Mouse (Mus musculus) mouse embryonic stem cell (cell line): ENCODE measurements around the gene Prkar2b.

Experiments used
- in situ Hi-C, 2 experiments: fragments of 300-500 bp; cut with MboI; formaldehyde crosslinking; loops; 1 replicate in 1 of 2; 3 replicates in 1 of 2; pipeline ENCODE4 v1.14.3; 2019 to 2020; ENCODE audit warnings: low sequenced_read_pairs in 2 of 2, low pct_unique_long_range_greater_than_20kb in 1 of 2, mixed read lengths in 1 of 2; ENCODE audit not compliant: unreplicated experiment in 1 of 2

The Prkar2b gene

DNA sequence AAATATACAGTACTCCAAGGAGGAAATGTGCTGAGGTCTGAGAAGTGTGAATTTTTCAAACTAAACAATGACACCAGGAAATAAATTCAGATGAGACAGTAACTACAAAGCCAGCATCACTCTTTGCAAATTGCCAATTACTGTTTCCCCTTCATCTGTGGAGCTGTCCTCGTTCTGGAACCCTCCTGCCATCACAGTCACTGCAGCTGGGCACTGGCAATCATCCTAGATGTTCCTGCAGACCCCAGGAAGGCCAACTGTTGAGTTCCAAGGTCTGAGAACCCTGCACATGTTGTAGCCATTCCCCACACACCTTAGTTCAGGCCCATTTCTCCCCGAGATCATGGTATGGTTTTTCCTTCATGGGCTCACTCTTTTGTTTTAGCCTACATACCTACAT is 76.9 kb downstream of the Prkar2b start:
- in situ Hi-C loops = loop anchor here in 1 of 2 experiments (5.0 kb wide), 1 partner anchor 163 kb away; no protein-coding TSS in a partner anchor

DNA sequence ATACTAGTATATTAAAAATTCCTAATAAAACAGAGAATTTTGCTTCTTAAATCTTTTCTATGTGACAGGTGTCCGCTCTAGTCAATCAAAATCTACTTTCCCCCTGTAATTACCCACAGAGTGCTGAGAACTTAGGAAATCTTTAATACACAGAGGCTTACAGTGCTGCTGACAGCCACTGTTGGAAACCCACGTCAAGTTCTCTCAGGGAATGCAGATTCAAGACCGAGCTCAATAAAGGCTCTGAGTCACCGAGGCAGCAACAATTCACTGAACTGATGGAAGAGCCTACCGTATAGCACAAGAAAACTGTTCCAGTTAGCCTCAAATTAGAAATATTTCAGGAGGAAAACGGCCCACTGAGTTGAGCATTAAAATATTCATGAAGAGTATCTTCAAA is 77.3 kb downstream of the Prkar2b start:
- in situ Hi-C loops = loop anchor here in 1 of 2 experiments (5.0 kb wide), 1 partner anchor 164 kb away; no protein-coding TSS in a partner anchor

DNA sequence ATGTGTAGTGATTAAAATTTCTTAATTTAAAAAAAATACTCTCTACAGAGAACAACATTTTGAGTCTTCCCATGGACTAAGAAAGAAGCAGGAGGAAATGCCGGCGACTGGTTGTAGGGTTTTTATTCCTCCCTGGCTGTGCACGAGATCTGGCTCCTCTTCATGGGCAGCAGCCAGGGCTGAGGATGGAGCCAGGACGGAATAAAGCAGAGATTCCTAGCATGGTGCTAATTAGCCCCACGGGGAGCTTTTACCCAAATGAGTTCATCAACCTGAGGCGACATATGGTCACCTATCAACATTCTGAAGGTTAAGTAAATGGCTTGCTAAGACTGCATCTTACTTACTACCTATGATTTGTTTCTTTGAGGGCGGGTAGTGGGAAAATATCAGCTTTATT is 77.9 kb downstream of the Prkar2b start:
- in situ Hi-C loops = loop anchor here in 1 of 2 experiments (5.0 kb wide), 1 partner anchor 164 kb away; no protein-coding TSS in a partner anchor

DNA sequence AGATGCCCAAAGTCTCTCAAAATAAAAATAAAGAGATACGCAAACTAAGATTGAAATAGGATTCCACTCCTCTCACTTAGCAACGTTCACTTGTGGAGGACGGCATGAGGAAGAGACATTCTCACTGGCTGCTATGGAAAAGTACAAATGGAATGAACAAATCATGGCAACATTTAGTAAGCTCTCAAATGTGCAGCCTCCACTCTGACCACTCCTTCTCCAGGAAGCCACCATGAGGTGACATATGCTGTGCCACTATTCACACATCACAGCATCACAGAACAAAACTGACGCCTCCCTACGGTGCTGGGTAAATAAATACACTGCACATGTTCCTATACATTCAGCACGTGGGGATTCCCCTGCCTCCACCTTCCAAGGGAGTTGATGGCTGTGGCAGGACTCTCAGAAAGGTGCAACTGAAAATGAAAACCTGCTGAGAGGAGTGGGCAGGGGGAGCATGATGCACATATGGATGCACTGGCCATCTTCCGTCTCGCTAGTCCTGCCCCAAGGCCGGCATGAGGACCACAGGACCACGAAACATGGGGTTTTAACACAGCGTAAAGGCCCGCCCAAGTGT is 83.4 kb downstream of the Prkar2b start:
- in situ Hi-C loops = loop anchor here in 1 of 2 experiments (10.0 kb wide), 1 partner anchor 267 kb away; no protein-coding TSS in a partner anchor

DNA sequence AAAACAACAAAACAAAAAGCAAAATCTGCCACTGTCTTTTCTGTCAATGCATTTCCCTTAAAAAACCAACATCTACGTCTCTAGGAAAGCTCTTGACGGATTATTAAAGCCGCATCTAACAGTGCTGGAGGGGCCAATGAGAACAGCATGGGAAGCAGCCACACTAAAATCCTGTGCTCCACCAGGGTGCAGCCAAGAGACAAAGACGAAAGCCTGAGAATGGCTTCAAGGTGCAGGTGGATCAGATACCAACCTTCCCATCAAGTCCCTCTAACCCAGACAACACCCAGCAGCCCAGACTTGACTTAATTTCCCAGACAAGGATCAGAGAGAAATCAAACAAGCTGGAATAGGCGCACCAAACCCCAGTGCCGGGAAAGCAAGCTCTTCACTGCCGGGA is 84.6 kb downstream of the Prkar2b start:
- in situ Hi-C loops = loop anchor here in 1 of 2 experiments (10.0 kb wide), 1 partner anchor 268 kb away; no protein-coding TSS in a partner anchor

DNA sequence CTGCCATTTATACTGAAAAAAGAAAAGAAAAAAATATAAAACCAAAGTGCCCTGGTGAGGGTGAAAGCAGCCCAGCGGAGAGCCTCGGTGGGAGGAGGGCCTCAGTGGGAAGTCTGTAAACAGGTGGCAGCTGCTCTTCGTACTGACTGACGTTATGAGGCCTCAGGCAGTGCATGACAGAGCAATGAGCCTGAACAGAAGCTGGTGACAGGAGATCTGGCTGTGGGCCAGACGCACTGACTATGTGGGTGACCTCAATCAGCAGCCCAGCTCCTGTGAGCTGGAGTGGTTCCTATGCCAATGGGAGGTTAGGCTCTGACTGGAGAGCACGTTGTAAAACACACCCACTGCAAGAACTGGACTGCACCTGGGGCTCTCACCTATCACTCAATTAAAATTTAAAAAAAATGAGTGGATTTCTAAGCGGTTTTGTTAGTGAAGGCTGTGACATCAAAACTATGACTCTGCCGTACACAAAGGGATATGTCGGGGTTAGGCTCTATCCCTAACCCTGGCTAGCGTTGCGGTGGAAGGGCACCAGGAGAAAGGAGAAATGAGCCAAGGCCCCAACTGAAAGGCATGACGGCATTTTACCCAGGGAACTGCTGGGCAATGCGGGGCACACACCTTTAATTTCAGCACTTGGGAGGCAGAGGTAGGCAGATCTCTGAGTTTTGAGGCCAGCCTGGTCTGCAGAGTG is 87.5 kb downstream of the Prkar2b start:
- in situ Hi-C loops = loop anchor here (5.0 to 10.0 kb wide), 2 partner anchors 271 to 274 kb away; no protein-coding TSS in a partner anchor

DNA sequence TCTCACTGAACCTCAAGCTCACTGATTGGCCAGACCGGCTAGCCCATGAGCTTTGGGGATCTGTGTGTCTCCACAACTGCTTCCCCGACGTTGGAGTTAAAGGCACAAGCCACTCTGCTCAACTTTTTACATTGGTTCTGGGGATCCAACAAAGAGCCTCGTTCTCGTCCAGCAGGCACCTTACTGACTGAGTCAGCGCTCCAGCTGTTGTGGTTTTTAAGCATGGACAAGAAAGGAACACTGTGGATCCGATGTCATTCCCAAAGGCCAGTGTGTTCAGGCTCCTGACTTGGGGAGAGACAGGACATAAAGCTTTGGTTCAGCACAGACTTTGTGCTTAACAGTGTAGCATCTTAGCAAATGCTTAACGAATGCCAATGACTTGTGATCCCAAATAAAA is 89.5 kb downstream of the Prkar2b start:
- in situ Hi-C loops = loop anchor here (5.0 to 10.0 kb wide), 2 partner anchors 273 to 276 kb away; no protein-coding TSS in a partner anchor

DNA sequence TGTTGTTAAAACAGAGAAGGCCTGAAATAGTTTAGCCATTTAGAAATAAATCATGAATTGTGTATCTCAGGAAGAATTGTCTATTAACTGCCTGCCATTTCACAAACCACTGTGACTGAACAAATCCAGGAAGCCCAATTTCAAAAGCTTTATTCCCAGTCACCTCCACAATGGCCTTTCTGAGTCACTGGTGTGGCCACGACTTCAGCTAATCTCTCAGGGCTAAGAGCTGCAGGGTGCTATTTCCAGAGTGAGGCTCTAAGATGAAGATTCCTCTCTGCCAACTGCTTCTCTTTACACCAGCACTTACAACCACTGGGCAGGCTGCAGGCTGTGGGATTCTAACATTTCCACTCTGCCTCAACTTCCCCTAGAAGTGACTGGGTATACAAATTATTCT is 92.0 kb downstream of the Prkar2b start:
- in situ Hi-C loops = loop anchor here in 1 of 2 experiments (5.0 kb wide), 1 partner anchor 173 kb away; no protein-coding TSS in a partner anchor

DNA sequence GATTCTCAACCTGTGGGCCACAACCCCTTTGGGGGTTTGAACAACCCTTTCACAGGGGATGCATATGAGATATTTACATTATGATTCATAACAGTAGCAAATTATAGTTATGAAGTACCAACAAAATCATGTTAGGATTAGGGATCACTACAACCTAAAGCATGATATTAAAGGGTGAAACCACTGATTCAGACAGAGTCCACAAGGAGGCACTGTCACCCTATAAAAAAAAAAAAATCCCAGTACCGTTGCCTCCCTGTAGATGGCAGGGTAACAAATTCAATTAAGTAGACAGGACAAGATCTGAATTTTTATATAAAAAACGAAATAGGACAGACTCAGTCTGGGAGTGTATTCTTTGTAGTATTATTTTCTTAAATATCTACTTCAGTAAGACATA is 93.6 kb downstream of the Prkar2b start:
- in situ Hi-C loops = loop anchor here in 1 of 2 experiments (5.0 kb wide), 1 partner anchor 175 kb away; no protein-coding TSS in a partner anchor

DNA sequence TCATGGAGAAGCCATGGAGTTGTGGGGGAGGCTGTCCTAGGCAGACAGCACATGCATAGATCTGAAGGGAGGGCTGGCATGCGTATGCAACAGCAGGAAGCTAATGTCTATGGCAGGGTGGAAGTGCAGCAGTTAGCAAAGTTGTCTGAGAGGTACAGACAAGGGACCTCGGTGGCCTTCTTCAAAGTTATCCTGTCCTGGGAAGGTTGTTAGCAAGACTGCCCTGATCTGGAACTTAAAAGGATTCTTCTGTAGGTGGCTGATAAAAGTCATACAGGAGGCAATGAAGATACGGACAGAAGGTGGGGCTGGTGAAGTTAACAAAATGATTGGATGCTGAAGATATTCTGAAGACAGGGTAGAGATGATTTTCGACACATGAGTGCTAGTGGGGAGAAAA is 94.7 kb downstream of the Prkar2b start:
- in situ Hi-C loops = loop anchor here in 1 of 2 experiments (5.0 kb wide), 1 partner anchor 176 kb away; no protein-coding TSS in a partner anchor

DNA sequence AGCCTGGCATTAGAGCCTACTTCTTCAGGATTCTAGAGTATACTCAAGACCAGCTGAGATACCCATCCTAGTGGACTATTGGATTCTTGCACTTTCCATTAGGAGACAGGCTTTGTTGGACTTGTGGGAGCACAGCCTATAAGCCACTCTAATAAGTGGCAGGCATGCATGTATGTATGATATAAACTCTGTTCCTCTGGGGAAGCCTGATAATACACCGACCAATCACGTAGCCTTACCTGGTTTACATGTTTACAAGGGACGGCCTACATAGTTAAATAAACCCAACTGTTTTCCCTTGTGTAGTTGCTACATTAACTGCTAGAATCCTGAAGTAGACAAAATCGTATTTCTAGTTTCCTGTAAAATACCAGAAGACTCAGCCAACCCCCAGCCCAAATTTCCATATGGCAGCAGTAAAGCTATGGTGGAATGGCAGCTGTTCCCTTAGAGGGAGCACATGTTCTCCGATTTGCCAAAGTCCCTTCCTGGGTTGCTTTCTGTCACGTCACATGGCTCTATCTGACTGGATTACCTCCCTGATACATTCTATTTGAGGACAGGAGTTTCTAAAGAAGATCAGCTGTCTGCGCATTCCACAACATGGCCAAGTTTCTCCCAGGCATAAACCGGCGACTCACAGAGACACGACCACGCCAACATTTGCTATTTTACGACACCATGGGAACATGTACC is 95.4 kb downstream of the Prkar2b start:
- in situ Hi-C loops = loop anchor here in 1 of 2 experiments (5.0 kb wide), 1 partner anchor 177 kb away; no protein-coding TSS in a partner anchor

DNA sequence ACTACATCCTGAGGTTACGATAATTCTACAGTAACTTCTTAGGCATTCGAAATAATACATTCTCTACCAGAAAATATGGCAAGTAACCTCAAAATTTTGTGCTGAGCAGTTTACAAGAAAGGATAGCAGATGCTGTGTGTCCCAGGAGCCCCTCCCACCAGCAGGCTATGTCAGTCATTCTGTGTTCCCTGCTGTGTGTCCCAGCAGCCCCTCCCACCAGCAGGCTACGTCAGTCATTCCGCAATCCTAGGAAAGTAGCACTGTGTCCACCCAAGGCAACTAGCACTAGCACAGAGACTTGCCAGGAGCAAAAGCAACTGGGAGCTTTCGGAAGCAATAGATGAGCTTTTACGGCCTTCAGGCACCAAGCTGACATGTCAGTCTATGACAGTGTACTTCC is 97.0 kb downstream of the Prkar2b start:
- in situ Hi-C loops = no loop called here

DNA sequence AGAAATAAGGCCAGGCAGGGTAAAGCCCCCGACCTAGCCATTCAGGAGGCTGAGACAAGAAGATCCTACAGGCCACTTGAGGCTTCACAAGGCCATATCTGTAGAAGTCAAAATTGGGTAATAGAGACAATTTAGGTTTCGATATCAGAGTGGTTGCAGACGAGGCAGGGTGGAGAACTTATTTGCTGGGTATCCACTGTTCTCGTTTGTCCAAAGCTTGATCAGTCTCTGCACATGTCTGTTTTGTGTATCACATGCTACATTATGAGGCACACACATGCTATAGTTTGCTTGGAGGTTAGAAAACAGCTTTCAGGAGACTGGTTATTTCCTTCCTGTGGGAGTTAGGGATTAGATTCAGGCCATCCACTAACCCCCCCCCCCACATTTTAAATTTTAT is 105.3 kb downstream of the Prkar2b start:
- in situ Hi-C loops = no loop called here

DNA sequence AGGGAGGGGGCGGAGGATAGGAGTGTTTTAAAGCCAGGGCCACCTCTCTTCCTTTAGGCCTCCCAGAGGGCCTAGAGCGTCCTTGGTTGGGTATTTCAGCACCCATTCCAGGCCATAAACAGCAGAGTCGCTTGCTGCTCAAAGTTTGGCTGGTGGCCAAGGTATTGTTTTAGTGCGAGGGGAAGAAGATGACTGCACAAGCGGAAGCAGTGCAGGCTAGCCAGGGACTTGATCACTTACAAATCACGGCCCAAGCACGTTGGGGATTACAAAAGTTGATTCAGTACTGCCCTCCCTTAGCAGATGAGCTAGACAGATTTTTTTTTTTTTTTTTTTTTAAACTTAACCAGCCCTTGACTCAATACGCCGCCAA is 110.5 kb downstream of the Prkar2b start:
- in situ Hi-C loops = no loop called here

DNA sequence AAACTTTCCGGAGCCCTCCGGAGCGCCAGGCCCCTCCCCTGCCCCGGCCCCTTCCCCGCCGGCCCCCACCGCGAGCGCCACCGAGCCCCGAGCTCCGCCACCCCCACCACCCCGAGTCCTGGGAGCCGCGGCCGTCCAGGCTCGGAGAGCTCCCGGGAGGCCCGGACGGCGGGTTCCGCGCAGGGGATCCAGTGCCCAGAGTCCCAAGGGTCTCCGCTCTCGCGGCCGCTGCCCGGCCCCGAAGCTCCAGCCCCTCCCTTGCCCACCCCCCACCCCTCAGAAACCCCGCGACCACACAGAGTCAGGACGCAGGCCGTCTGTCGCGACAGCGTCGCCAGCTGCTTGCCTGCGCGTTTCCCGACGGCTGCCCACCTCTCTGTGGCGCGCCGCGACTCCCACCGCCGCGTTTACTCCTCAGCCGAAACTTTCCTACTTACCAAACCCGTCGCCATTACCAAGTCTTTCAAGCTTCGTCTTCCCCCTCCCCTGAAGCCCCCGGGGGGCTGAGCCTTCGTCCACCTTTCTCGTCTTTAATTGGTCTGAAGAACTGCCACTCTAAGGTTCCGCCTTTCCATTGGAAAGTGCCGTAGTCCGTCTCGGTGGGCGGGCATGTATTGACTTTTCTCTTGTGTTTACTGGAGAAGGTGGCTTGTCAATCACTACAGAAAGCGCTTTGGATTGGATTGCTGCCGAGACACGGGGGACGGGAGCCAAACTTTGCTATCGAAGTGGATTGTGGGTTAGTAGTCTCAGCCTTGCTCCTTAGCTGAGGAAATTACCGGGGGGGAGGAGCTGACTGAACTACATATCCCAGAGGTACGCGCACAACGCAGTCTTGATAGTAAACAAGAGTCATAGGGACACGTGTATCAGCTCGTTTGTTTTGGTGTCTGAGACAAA is 111.1 kb downstream of the Prkar2b start, which contains the start of gene Hbp1:
Gene Hbp1, minus strand, starts transcription at position 777 of the 900 bp plus-strand sequence.
- in situ Hi-C loops = loop anchor here in 1 of 2 experiments (25.0 kb wide), 1 partner anchor 813 kb away; no protein-coding TSS in a partner anchor

DNA sequence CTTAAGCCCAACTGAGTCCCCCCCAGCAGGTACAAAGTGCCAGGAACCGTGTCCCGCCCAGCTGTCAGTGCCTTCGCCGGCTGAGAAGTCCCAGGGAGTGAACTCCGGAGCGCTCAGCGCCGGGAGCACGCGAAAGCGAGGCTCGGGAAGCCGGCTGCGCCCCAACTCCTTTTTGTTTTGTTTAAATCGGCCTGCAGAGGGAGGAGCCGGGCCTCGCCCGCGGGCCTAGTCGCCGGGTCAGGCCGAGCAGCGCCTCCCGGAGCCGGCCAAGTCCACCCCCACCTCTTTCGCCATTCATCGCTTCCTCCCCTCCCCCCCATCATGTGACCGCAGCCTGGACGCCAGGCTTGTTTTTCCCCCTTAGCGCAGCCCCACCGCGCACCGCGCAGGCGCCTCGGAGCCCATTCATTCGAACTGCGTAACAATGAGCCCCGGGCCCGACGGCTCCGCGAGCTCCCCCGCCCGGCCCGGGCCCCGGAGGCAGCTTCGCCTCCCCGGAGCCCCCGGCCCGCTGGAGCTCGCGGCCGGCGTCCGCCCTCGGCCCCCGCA is 111.8 kb downstream of the Prkar2b start:
- in situ Hi-C loops = loop anchor here in 1 of 2 experiments (25.0 kb wide), 1 partner anchor 812 kb away; no protein-coding TSS in a partner anchor
